ENCODE assay signal across 9 mouse cellular contexts in the genomic region with DNA sequence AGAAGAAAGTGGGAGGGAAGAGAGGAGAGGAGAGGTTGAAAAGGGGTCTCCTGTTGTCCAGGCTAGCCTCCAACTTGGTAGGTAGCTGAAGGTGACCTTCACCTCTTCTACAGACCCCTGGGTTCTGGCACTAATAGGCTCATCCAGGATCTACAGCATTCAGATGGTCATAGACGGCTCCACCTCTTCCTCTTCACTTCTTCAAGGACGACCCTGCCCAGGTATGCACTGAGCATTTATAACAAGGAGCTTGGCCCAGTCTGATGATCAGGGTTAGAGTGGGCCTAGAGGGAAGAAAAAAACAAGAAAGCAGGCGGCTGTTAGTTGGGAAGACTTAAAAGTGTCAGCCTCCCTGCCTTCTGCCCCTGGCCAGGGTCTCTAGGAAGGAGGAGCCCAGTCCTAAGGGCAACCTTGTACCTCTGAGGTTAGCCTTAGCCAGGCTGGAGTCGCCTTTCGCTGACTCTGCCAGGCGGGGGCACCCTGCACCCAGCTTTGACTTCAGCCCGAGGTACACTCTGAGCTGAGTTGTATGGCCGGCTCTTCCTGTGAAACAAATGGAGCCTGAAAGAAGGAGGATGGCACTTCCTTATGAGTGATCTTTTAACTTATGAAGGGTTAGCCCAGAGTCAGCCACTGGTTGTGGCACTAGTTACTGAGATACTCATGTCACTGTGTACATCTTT. TPM values are rescaled to one million over a fixed set of nuclear protein-coding genes. Genes with fewer than 3 reads are reported as not detected.
DNase-seq lines count a peak whose midpoint lies in the region; ATAC-seq and TF ChIP-seq lines count a peak whose summit lies in the region.
"Had no signal": no experiment of that assay in that cellular context is flagged by ENCODE, and none has a peak within 500 bp of the region (broad histone marks: within the 10 kb centered on the region; RNA-seq: fewer than 3 reads in every experiment).

No protein-coding gene starts in this region.

- ATAC-seq in heart, embryonic 11.5 days (replicated peaks; ENCODE audit: insufficient number of reproducible peaks, low FRiP score, low TSS enrichment) = no peak; the same call in 1 of the 2 replicates
- no peak for ATAC-seq in forebrain, embryonic 14.5 days
- ATAC-seq in intestine, embryonic 16.5 days = peak; percentile 89
- ATAC-seq in limb, embryonic 11.5 days (ENCODE audit: insufficient number of reproducible peaks, low FRiP score, low TSS enrichment, low read depth) = no peak

- no peak overlapping the region for H3K4me2 ChIP-seq in heart, embryonic 11.5 days
- no peak overlapping the region for H3K4me2 ChIP-seq in forebrain, embryonic 14.5 days (ENCODE audit: low read length)
- H3K4me2 ChIP-seq in intestine, embryonic 16.5 days (ENCODE audit: low read depth, low read length) = no peak overlapping the region
- H3K4me2 ChIP-seq in limb, embryonic 11.5 days (ENCODE audit: low read depth, severe bottlenecking) = no peak overlapping the region
- H3K4me2 ChIP-seq: neural tube, embryonic 12.5 days had no signal

- DNase-seq in heart, adult 8-10 months (ENCODE audit: low spot score) = peak; percentile 40
- peak; percentile 24 for DNase-seq in forebrain, embryonic 14.5 days (ENCODE audit: low spot score)
- DNase-seq in limb, embryonic 11.5 days (ENCODE audit: low spot score) = peak; percentile 68
- peak; percentile 43 to 63 for DNase-seq in monocyte, adult 2 months (ENCODE audit: low read depth in 1 of 2, low spot score in 2 of 2)
- DNase-seq in spleen, postnatal 4 days (ENCODE audit: low spot score in 2 of 2) = peak; percentile 74 to 87

- no peaks in the 10 kb centered on the region for H3K36me3 ChIP-seq in heart, embryonic 11.5 days (ENCODE audit: control insufficient read depth, insufficient read depth, low read length)
- H3K36me3 ChIP-seq in forebrain, embryonic 14.5 days (ENCODE audit: control insufficient read depth, insufficient read depth, low read length) = no peaks in the 10 kb centered on the region
- no peaks in the 10 kb centered on the region for H3K36me3 ChIP-seq in intestine, embryonic 16.5 days (ENCODE audit: control insufficient read depth, insufficient read depth, low read length)
- H3K36me3 ChIP-seq in limb, embryonic 11.5 days (ENCODE audit: control insufficient read depth, insufficient read depth, low read length) = no peaks in the 10 kb centered on the region
- H3K36me3 ChIP-seq: neural tube, embryonic 12.5 days had no signal

- H3K9ac ChIP-seq in heart, embryonic 11.5 days (ENCODE audit: low read depth, low read length) = no peak overlapping the region
- no peak overlapping the region for H3K9ac ChIP-seq in forebrain, embryonic 14.5 days (ENCODE audit: low read length)
- no peak overlapping the region for H3K9ac ChIP-seq in intestine, embryonic 16.5 days (ENCODE audit: low read depth, low read length)
- H3K9ac ChIP-seq in limb, embryonic 11.5 days (ENCODE audit: low read length) = no peak overlapping the region
- H3K9ac ChIP-seq: neural tube, embryonic 12.5 days had no signal

- no peaks in the 10 kb centered on the region for H3K9me3 ChIP-seq in heart, embryonic 11.5 days (replicated peaks; ENCODE audit: control insufficient read depth, low read length)
- no peaks in the 10 kb centered on the region for H3K9me3 ChIP-seq in forebrain, embryonic 14.5 days (replicated peaks; ENCODE audit: control insufficient read depth, low read length)
- no peaks in the 10 kb centered on the region for H3K9me3 ChIP-seq in intestine, embryonic 16.5 days (ENCODE audit: control insufficient read depth, low read length)
- no peaks in the 10 kb centered on the region for H3K9me3 ChIP-seq in limb, embryonic 11.5 days (ENCODE audit: control insufficient read depth, low read length)
- H3K9me3 ChIP-seq: neural tube, embryonic 12.5 days had no signal

- WGBS in heart, embryonic 11.5 days (ENCODE audit: insufficient replicate concordance) = 18% methylated on average over 8 of the region's 8 CpGs
- WGBS in forebrain, embryonic 14.5 days = 24% methylated on average over 8 of the region's 8 CpGs
- WGBS in intestine, embryonic 16.5 days = 14% methylated on average over 8 of the region's 8 CpGs
- WGBS in limb, embryonic 11.5 days = 22% methylated on average over 8 of the region's 8 CpGs

- H3K4me1 ChIP-seq in heart, embryonic 11.5 days (ENCODE audit: control insufficient read depth, insufficient read depth, low read length) = no peaks in the 10 kb centered on the region
- no peaks in the 10 kb centered on the region for H3K4me1 ChIP-seq in bone marrow macrophage, adult 2 months (ENCODE audit: control insufficient read depth, insufficient read depth, low read length)
- no peaks in the 10 kb centered on the region for H3K4me1 ChIP-seq in forebrain, embryonic 14.5 days (ENCODE audit: control insufficient read depth, insufficient read depth, low read length)
- no peaks in the 10 kb centered on the region for H3K4me1 ChIP-seq in intestine, embryonic 16.5 days (ENCODE audit: control insufficient read depth, insufficient read depth, low read length)
- no peaks in the 10 kb centered on the region for H3K4me1 ChIP-seq in limb, embryonic 11.5 days (ENCODE audit: control insufficient read depth, insufficient read depth, low read length)
- H3K4me1 ChIP-seq: neural tube, embryonic 12.5 days had no signal

- no peak overlapping the region for H3K4me3 ChIP-seq in heart, embryonic 11.5 days (ENCODE audit: low read depth, low read length)
- H3K4me3 ChIP-seq in bone marrow macrophage, adult 2 months (ENCODE audit: insufficient read depth, low read length) = no peak overlapping the region
- H3K4me3 ChIP-seq in forebrain, embryonic 14.5 days (ENCODE audit: low read depth, low read length) = no peak overlapping the region
- no peak overlapping the region for H3K4me3 ChIP-seq in intestine, embryonic 16.5 days (ENCODE audit: low read length)
- H3K4me3 ChIP-seq in limb, embryonic 11.5 days (ENCODE audit: low read depth, low read length) = no peak overlapping the region
- H3K4me3 ChIP-seq: neural tube, embryonic 12.5 days had no signal

- H3K27me3 ChIP-seq in heart, embryonic 11.5 days (ENCODE audit: control insufficient read depth, insufficient read depth, low read length) = no peaks in the 10 kb centered on the region
- H3K27me3 ChIP-seq in forebrain, embryonic 14.5 days (replicated peaks; ENCODE audit: control insufficient read depth, insufficient read depth, low read length) = no peaks in the 10 kb centered on the region
- no peaks in the 10 kb centered on the region for H3K27me3 ChIP-seq in intestine, embryonic 16.5 days (replicated peaks; ENCODE audit: control insufficient read depth, insufficient read depth, low read length)
- H3K27me3 ChIP-seq in limb, embryonic 11.5 days (ENCODE audit: control insufficient read depth, insufficient read depth, low read length) = no peaks in the 10 kb centered on the region
- H3K27me3 ChIP-seq: neural tube, embryonic 12.5 days had no signal

- peak; percentile 72 for TF ChIP-seq CTCF in bone marrow macrophage, adult 2 months (IDR thresholded peaks at IDR 0.05; ENCODE audit: low read depth, low read length)

- no peak for TF ChIP-seq POLR2A in bone marrow macrophage, adult 2 months (IDR thresholded peaks at IDR 0.05; ENCODE audit: borderline replicate concordance, low read depth, low read length)

- H3K27ac ChIP-seq in heart, embryonic 11.5 days (ENCODE audit: low read depth, low read length) = no peak overlapping the region
- H3K27ac ChIP-seq in bone marrow macrophage, adult 2 months (ENCODE audit: insufficient read depth, low read depth, low read length) = no peak overlapping the region
- H3K27ac ChIP-seq in forebrain, embryonic 14.5 days (ENCODE audit: low read depth, low read length) = no peak overlapping the region
- H3K27ac ChIP-seq in intestine, embryonic 16.5 days (ENCODE audit: low read length) = no peak overlapping the region
- no peak overlapping the region for H3K27ac ChIP-seq in limb, embryonic 11.5 days (replicated peaks; ENCODE audit: low read depth, low read length)
- H3K27ac ChIP-seq: neural tube, embryonic 12.5 days had no signal

RNA-seq across cellular contexts. Expression of a gene that starts 8.0 kb away (rescaled TPM):
- 10 to 100 TPM; 13.0 to 14.9 (median 14.1) TPM for total RNA-seq in heart, adult 8-10 months (2022)
- 59.0 and 59.8 TPM in 2 replicates for polyA plus RNA-seq in heart, embryonic 11.5 days (2014; fragmentation: Nextera tagmentation; extraction: Ambion mirVana)
- 3.6 and 7.8 TPM in 2 replicates for polyA plus RNA-seq in bone marrow macrophage, adult 2 months (2012; ENCODE audit: insufficient read depth, insufficient read length, missing spikeins)
- polyA plus RNA-seq in forebrain, embryonic 14.5 days (2014; fragmentation: Nextera tagmentation; extraction: Ambion mirVana) = 53.4 and 60.8 TPM in 2 replicates
- 111 and 118 TPM in 2 replicates for polyA plus RNA-seq in intestine, embryonic 16.5 days (2015; fragmentation: Nextera tagmentation; extraction: Ambion mirVana)
- polyA plus RNA-seq in limb, embryonic 11.5 days (2014; fragmentation: Nextera tagmentation; extraction: Ambion mirVana) = 122 and 127 TPM in 2 replicates

RNA-seq across cellular contexts. Expression of a gene that starts 51.0 kb away (rescaled TPM):
- 10 to 100 TPM; 25.2 to 27.8 (median 26.0) TPM for total RNA-seq in heart, adult 8-10 months (2022)
- 40.4 and 41.0 TPM in 2 replicates for polyA plus RNA-seq in heart, embryonic 11.5 days (2014; fragmentation: Nextera tagmentation; extraction: Ambion mirVana)
- polyA plus RNA-seq in bone marrow macrophage, adult 2 months (2012; ENCODE audit: insufficient read depth, insufficient read length, missing spikeins) = 46.5 and 52.1 TPM in 2 replicates
- polyA plus RNA-seq in forebrain, embryonic 14.5 days (2014; fragmentation: Nextera tagmentation; extraction: Ambion mirVana) = 30.4 and 40.4 TPM in 2 replicates
- 40.3 and 41.3 TPM in 2 replicates for polyA plus RNA-seq in intestine, embryonic 16.5 days (2015; fragmentation: Nextera tagmentation; extraction: Ambion mirVana)
- polyA plus RNA-seq in limb, embryonic 11.5 days (2014; fragmentation: Nextera tagmentation; extraction: Ambion mirVana) = 51.8 and 63.2 TPM in 2 replicates

Comparison
In these comparisons a context has a peak if more than half of its experiments do, and no peak if none do; other contexts are left out.
1. DNase-seq: peak in every context shown above with its lines; median percentile 80 in spleen, postnatal 4 days; 68 in limb, embryonic 11.5 days; 53 in monocyte, adult 2 months; 40 in heart, adult 8-10 months; 24 in forebrain, embryonic 14.5 days.